Mouse (Mus musculus) right cerebral cortex, postnatal 4 days (tissue): ENCODE data around the gene Ttll2.
"Not testable (repeated sequence)": the region's sequence is repeated elsewhere in the genome, so short reads cannot be mapped to it uniquely, and the experiment has no call there.

Experiments used
- DNase-seq: peaks from one replicate; pipeline ENCODE4 v3.0.0-alpha.2; 2022

Gene Ttll2

GRCm38 (mm10) chr17:7352596-7352995, at the start of gene Ttll2:
TSS of gene Ttll2 (minus strand) at chr17:7352696.
- DNase-seq = not testable (repeated sequence)

- not testable (repeated sequence) for DNase-seq
These were observed 47.3 kb upstream of the Ttll2 start for GRCm38 (mm10) chr17:7399770-7400169.

- not testable (repeated sequence) for DNase-seq
These were observed 45.8 kb upstream of the Ttll2 start for GRCm38 (mm10) chr17:7398198-7398847.

- not testable (repeated sequence) for DNase-seq
These were observed 44.6 kb upstream of the Ttll2 start for GRCm38 (mm10) chr17:7397079-7397478.

- DNase-seq = not testable (repeated sequence)
These were observed 43.8 kb upstream of the Ttll2 start for GRCm38 (mm10) chr17:7396288-7396687.

- not testable (repeated sequence) for DNase-seq
These were observed 43.2 kb upstream of the Ttll2 start for GRCm38 (mm10) chr17:7395671-7396070.

GRCm38 (mm10) chr17:7395116-7395515, 42.6 kb upstream of the Ttll2 start:
- DNase-seq = not testable (repeated sequence)

- DNase-seq = peak; percentile 32
These were observed 37.4 kb upstream of the Ttll2 start for GRCm38 (mm10) chr17:7389898-7390297.

GRCm38 (mm10) chr17:7388958-7389356, 36.5 kb upstream of the Ttll2 start:
- not testable (repeated sequence) for DNase-seq

- not testable (repeated sequence) for DNase-seq
These were observed 36.0 kb upstream of the Ttll2 start for GRCm38 (mm10) chr17:7388341-7388957.

- DNase-seq = not testable (repeated sequence)
These were observed 33.5 kb upstream of the Ttll2 start for GRCm38 (mm10) chr17:7386016-7386415.

GRCm38 (mm10) chr17:7385364-7385763, 32.9 kb upstream of the Ttll2 start, which contains the start of gene Unc93a2:
TSS of gene Unc93a2 (minus strand) at chr17:7385464.
- not testable (repeated sequence) for DNase-seq

GRCm38 (mm10) chr17:7383167-7384143, 31.0 kb upstream of the Ttll2 start:
- DNase-seq = not testable (repeated sequence)

- not testable (repeated sequence) for DNase-seq
These were observed 30.2 kb upstream of the Ttll2 start for GRCm38 (mm10) chr17:7382711-7383110.

GRCm38 (mm10) chr17:7377907-7378306, 25.4 kb upstream of the Ttll2 start:
- DNase-seq = not testable (repeated sequence)

GRCm38 (mm10) chr17:7376951-7377700, 24.6 kb upstream of the Ttll2 start:
- DNase-seq = not testable (repeated sequence)

- not testable (repeated sequence) for DNase-seq
These were observed 19.4 kb upstream of the Ttll2 start, which contains the start of gene Gm49630 for GRCm38 (mm10) chr17:7371879-7372278. TSS of gene Gm49630 (minus strand) at chr17:7371979.

- DNase-seq = not testable (repeated sequence)
These were observed 16.9 kb upstream of the Ttll2 start for GRCm38 (mm10) chr17:7369401-7369800.

- not testable (repeated sequence) for DNase-seq
These were observed 14.3 kb upstream of the Ttll2 start for GRCm38 (mm10) chr17:7366676-7367374.

GRCm38 (mm10) chr17:7366265-7366664, 13.8 kb upstream of the Ttll2 start:
- DNase-seq = not testable (repeated sequence)

GRCm38 (mm10) chr17:7365615-7366014, 13.1 kb upstream of the Ttll2 start:
- not testable (repeated sequence) for DNase-seq
